Mouse (Mus musculus): ENCODE data around the gene Wdr76. TPM values are rescaled to one million over a fixed set of nuclear protein-coding genes. Genes with fewer than 3 reads are reported as not detected.
"Not testable (repeated sequence)": the region's sequence is repeated elsewhere in the genome, so short reads cannot be mapped to it uniquely, and the experiment has no call there.

Gene Wdr76
- total RNA-seq, 2 experiments from 2014 or later, result 2.4 to 2.6 TPM

- intact Hi-C loops (cut with DNase I), result no loop called here
- no peak for DNase-seq
These were observed 7.7 kb downstream of the Wdr76 start for GRCm38 (mm10) chr2:121514211-121514610.

GRCm38 (mm10) chr2:121518106-121518505 lies 11.6 kb downstream of the Wdr76 start:
- intact Hi-C loops (cut with DNase I), result no loop called here
- DNase-seq, result no peak

- DNase-seq, result not testable (repeated sequence)
- intact Hi-C loops (cut with DNase I), result loop anchor here (1.0 kb wide), 1 partner anchor 42 kb away; no protein-coding TSS in a partner anchor
These were observed 12.2 kb downstream of the Wdr76 start for GRCm38 (mm10) chr2:121518711-121519110.

DNA sequence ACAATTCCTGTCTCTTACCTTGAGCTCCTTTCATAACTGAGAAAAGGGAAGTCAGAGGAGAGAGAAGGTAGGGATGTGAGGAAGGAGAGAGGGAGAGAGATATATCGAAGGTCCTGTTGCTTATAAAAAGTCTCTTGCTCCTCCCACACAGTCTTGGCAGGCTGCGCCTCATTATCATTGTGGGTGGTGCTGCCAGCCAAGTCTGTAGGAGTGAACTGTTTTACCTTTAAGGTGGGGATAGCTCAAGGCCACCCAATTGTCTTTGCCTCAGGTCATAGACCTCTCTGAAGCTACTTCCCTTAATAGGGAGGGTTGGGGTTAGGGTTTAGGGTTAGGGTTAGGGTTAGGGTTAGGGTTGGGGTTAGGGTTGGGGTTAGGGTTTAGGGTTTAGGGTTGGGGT lies 15.5 kb downstream of the Wdr76 start:
- no peak for DNase-seq
- intact Hi-C loops (cut with DNase I), result no loop called here

GRCm38 (mm10) chr2:121522830-121523229 lies 16.3 kb downstream of the Wdr76 start:
- DNase-seq; intact Hi-C loops (cut with DNase I): not testable (repeated sequence)

- DNase-seq, result no peak
- intact Hi-C loops (cut with DNase I), result no loop called here
These were observed 18.5 kb downstream of the Wdr76 start for GRCm38 (mm10) chr2:121525056-121525455.

DNA sequence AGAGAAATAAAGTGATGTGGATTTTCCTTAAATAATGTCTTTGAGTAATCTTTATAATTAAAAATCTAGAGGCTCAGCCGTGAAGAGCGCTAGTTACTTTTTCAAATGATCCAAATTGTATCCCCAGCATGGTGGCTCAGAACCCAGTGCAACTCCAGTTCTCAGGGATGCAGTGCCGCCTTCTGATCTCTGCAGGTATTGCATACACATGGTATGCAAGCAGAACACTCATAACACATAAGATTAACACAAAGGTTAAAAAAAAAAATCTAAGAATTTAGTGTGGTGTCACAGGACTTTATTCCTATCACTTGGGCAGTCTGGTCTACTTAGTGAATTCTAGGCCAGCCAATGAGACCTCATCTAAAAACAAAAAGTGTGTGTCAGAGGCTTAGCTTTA lies 38.3 kb downstream of the Wdr76 start:
- no peak for DNase-seq
- intact Hi-C loops (cut with DNase I), result no loop called here

GRCm38 (mm10) chr2:121549630-121550029 lies 43.1 kb downstream of the Wdr76 start:
- intact Hi-C loops (cut with DNase I), result no loop called here
- DNase-seq, result peak; percentile 35 to 62

DNA sequence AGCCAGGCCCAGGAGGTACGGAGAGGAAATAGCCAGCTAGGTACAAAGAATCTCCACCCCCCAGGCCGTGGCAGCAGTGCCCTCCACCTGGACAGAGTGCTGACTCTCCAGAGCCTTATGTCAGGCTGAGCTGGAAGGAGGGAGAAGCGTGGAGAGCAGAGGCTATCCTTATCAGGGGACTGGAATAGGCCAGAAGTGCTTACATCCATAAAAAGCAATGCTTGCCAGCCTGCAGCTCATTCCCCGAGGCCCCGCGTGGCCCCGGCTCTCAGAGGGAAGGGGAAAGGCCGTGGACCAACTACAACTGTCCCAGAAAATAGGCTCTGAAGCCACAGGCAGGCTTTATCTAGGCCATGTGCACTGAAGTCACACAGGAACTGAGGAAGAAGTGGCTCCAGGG lies 44.7 kb downstream of the Wdr76 start:
- intact Hi-C loops (cut with DNase I), result no loop called here
- peak; percentile 50 to 53 for DNase-seq

DNA sequence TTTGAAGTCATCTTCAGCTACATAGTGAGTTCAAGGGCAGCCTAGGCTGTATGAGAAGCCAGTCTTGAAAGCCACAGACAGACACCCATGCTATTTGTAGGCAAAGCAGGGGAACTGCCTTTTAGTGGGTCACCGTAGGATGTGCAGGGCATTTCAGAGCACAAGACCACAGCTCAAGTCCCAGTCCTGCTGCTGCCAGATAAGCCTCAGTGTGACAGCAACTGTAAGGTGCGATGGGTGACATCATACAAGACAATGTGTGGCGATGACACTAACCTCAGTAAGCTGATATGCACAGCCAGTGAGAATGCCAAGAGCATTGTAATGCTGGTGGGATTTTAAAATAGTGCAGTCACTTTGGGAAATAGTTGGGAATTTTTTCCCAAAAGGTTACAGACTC lies 56.6 kb downstream of the Wdr76 start:
- intact Hi-C loops (cut with DNase I), result no loop called here
- no peak for DNase-seq

GRCm38 (mm10) chr2:121565911-121566310 lies 59.4 kb downstream of the Wdr76 start:
- intact Hi-C loops (cut with DNase I), result no loop called here

GRCm38 (mm10) chr2:121570049-121570448 lies 63.5 kb downstream of the Wdr76 start:
- no peak for DNase-seq
- intact Hi-C loops (cut with DNase I), result no loop called here

More at GRCm38 (mm10) chr2:121565911-121566310, 59.4 kb downstream of the Wdr76 start:
- no peak for DNase-seq

- intact Hi-C loops (cut with DNase I), result loop anchor here (1.0 kb wide), 2 partner anchors 124 to 261 kb away; no protein-coding TSS in a partner anchor
- no peak for DNase-seq
These were observed 64.6 kb downstream of the Wdr76 start for GRCm38 (mm10) chr2:121570999-121571655.

DNA sequence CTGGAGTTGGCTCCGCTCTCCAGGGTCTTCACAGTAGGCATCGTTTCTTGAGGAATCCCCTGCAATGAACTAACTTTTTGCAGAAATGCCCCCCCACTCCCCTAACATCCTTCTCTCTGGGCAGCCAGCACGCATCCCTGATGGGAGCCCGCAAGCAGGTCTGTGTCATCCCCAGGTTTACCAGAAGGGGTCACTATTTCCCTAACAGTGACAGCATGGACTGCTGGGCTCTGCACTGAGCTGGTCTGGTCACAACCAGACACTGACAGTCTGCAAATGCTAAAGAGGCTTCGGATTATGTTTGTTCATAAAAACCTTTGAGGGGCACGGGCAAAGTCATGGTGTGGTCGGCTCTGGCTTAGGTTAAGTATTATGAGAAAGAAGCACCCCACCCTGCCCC lies 65.3 kb downstream of the Wdr76 start:
- intact Hi-C loops (cut with DNase I), result loop anchor here (1.0 kb wide), 2 partner anchors 124 to 261 kb away; no protein-coding TSS in a partner anchor
- DNase-seq, result peak; percentile 81 to 85

- intact Hi-C loops (cut with DNase I), result no loop called here
- peak in 1 of 2 experiments; percentile 22 for DNase-seq
These were observed 67.6 kb downstream of the Wdr76 start for GRCm38 (mm10) chr2:121574066-121574630.

DNA sequence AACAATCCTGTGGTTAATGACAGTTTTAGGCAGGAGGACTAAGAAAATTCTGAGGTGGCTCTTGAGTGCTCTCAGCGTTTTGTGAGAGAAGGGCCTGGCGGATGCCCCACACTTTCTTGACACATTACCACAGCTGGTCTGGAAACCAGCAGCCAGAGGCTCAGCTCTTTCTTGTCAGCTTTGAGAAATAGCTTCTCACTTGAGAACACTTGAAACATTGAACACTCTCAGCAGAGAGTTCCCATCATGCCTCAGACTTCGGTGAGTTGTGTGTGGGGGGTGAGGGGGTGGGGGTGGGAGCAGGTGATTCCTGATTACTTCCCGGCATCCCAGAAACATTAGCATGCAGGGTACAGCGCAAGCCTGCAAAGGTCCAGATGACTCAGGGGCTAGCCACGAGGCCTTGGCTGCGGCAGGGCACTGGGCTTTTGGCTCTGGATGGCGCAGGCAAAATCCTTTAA lies 69.2 kb downstream of the Wdr76 start:
- DNase-seq, result peak in 1 of 2 experiments; percentile 23
- intact Hi-C loops (cut with DNase I), result no loop called here

DNA sequence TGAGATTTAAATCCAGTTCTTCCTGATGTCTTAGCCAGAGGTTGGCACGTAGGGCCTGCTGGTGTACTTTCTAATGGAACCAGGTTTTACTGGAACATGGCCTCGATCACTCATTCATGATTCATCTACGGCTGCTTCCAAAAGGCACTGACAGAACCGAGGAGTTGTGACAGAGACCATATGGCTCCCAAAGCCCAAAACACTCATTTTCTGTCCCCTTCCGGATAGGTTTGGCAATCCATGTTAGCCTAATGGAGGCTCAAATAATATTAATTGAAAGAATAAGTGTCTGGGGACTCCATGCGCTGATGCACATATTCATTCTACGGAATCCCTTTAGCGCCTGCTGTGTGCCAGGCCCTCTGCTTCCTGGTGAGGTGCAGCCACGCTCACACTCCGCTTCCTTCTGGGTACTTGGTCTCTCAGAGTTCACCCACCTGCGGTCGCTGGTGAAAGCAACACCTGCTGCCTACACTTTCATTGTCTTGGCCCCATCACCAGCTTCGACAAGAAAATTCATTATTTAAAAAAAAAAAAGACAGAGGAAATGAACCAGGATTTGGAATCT lies 76.4 kb downstream of the Wdr76 start:
- intact Hi-C loops (cut with DNase I), result no loop called here
- DNase-seq, result peak in 1 of 2 experiments; percentile 21

GRCm38 (mm10) chr2:121583468-121584116 lies 77.1 kb downstream of the Wdr76 start:
- DNase-seq, result peak; percentile 59 to 63
- intact Hi-C loops (cut with DNase I), result no loop called here

DNA sequence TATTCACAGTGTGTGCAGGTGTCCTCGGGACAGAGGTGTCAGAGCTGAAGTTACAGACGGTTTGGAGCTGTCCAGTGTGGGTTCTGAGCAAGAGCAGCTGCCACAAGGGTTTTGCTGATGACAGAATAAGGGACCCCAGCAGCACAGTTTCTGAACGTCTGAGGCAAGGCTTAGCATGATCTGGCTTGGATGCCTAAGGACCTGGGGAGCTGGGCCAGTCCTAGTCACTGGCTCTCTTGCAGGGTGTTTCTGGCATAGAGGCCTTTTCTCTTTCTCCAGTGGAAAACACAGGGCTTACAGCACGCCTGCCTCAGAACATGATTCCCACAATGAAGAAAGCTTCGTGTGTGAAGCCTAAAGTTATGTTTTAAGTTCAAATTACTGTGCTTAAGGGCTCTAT lies 78.2 kb downstream of the Wdr76 start:
- intact Hi-C loops (cut with DNase I), result no loop called here
- DNase-seq, result peak in 1 of 2 experiments; percentile 24

- DNase-seq, result no peak
- intact Hi-C loops (cut with DNase I), result no loop called here
These were observed 81.2 kb downstream of the Wdr76 start for GRCm38 (mm10) chr2:121587523-121588308.

Data from heart, postnatal 36 days (tissue).